Mouse (Mus musculus) bone marrow, adult 2 months (tissue): Measurements from ENCODE around the gene Acsbg2. TPM values are rescaled to one million over a fixed set of nuclear protein-coding genes. Genes with fewer than 3 reads are reported as not detected.

Experiments
- H3K27ac ChIP-seq: fragments of 200-500 bp; 2 replicates; pipeline ENCODE4 v1.5.1; 2012; ENCODE audit warnings: low read depth, mild to moderate bottlenecking, control low read depth, inconsistent platforms, low read length; ENCODE audit not compliant: control insufficient read depth, poor library complexity, insufficient read depth
- H3K4me1 ChIP-seq: fragments of 200-500 bp; 2 replicates; pipeline ENCODE4 v1.6.1; 2011; ENCODE audit warnings: low read length; ENCODE audit not compliant: control insufficient read depth, insufficient read depth
- H3K4me3 ChIP-seq: fragments of 200-500 bp; replicated peaks from 2 replicates; pipeline ENCODE3; 2011; ENCODE audit warnings: mild to moderate bottlenecking, low read depth, low read length, control low read depth; ENCODE audit not compliant: control insufficient read depth
- CTCF ChIP-seq: fragments of 200-500 bp; IDR thresholded peaks from 2 replicates; pipeline ENCODE4 v1.5.1; 2011; ENCODE audit warnings: low read length, control low read depth; ENCODE audit not compliant: control insufficient read depth, insufficient read depth
- POLR2A ChIP-seq: fragments of 200-500 bp; IDR thresholded peaks from 2 replicates; pipeline ENCODE4 v1.6.1; 2011; ENCODE audit warnings: low read depth, mild to moderate bottlenecking, control low read depth, low read length, borderline replicate concordance; ENCODE audit not compliant: control insufficient read depth
- WGBS: fragments of 180-500 bp; shearing (Covaris S2); methylation state at CpG from one replicate; pipeline ENCODE4 v1.1.7; 2018; 5-methylcytosine and 5-hydroxymethylcytosine counted together
- polyA plus RNA-seq: library from polyadenylated mRNA; stranded (reverse); fragments of >200 nt; gene quantifications from 2 replicates; pipeline ENCODE4 v1.2.4, GENCODE M21; 2011; ENCODE audit warnings: low replicate concordance; ENCODE audit not compliant: missing spikeins, insufficient read depth, insufficient read length

Gene Acsbg2
- polyA plus RNA-seq, 1 experiment, result not detected

DNA sequence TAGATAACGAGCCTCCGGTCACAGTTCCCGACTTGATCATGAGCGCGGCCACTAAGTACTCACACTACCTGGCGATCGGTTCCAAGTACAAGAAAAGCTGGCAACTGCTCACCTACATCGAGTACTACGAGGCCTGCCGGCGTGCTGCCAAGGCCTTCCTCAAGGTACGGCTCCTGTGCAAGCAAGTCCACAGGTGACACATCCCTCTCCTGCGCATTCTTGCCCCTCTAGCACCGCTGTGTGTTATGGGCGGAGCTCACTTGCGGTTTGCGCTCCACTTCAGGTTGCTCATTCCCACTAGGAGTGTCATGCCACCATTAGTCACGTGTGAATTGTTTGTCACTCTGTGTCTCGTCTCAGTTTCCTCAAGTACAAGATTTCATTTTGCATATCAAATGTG is 3.2 kb upstream of the Acsbg2 start:
- H3K4me3 ChIP-seq, result no peak overlapping the region
- no peak overlapping the region for H3K27ac ChIP-seq
- TF ChIP-seq POLR2A (no peak), CTCF (no peak)
- WGBS, result 89% methylated on average over 19 of the region's 19 CpGs
- peaks cover 5% of the 10 kb centered on the region; the same call in 1 of the 2 replicates for H3K4me1 ChIP-seq

DNA sequence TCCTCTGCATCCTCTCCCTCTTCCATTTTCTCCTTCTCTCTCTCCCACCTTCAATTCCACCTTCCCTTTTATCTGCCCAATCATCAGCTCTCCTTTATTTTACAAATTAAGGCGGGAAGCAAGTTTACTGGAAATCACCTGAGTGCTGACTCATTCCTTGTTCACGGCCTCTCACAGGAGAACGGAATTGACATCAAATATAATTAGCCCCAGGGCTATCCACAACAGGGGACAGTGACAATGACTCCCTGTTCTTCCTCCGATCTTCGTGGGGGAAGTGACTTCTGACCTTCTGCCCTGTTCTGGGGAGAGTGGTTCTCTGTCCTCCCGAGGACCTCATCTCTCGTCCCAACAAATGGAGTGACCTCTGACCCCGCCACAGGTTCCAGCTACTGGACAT is 2.7 kb upstream of the Acsbg2 start:
- Histone ChIP-seq H3K27ac (no peak overlapping the region), H3K4me1 (peaks cover 5% of the 10 kb centered on the region; the same call in 1 of the 2 replicates), H3K4me3 (no peak overlapping the region)
- TF ChIP-seq CTCF, result no peak
- TF ChIP-seq POLR2A, result no peak
- 71% methylated on average over 8 of the region's 8 CpGs for WGBS

DNA sequence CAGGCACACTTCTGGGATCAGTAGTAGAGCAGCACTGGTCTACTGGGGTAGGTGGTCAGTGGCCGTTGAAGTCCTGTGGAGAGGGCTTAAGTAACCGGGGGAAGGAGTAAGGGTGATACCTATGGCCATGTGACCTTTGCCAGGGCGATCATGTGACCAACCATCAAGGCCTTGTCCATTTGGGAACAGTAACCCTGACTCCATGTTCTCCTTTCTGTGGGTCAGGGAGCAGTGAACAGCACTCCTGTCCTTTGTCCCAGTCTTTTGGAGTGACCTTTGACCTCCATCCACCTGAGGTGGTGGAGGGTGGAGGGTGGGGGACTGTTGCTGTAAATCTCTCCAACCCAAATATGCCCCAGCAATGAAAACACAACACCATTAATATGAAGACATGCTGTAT is 2.2 kb upstream of the Acsbg2 start:
- 76% methylated on average over 3 of the region's 3 CpGs for WGBS
- TF ChIP-seq CTCF (no peak), POLR2A (no peak)
- Histone ChIP-seq H3K27ac (no peak overlapping the region), H3K4me3 (no peak overlapping the region), H3K4me1 (peaks cover 5% of the 10 kb centered on the region; the same call in 1 of the 2 replicates)

DNA sequence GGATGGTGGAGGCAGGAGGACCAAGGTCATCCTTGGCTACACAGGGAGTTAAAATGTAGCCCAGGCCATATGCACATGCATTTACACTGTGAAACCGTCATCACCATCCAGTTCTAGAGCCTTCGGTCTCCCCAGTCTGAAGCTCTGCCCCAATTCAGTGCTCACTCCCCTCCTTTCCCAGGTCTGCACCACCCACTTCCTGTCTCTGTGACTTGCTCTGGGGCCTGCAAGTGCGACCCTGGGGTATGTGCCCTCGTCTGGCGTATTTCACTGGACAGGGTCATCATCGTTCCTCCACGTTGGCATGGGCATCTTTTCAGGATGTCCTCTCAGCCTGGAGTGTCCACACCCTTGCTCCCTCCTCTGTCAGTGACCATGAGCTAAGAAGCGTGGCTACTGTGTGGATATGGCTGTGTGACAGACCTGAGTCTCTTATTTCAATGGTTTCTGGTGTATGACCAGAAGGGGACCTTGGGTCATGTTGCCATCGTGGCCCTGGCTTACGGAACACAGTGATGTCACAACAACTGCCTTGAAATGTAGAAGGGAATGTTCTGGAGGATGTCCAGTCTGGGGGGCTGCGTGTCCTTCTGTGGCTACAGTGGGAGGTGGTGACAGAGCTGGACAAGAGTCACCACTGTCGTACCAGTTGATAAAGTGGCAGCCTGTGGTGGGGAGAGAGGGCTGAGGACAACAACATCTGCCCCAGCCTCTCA is 847 bp upstream of the Acsbg2 start, which contains the start of gene 1700061G19Rik:
Gene 1700061G19Rik, plus strand, starts transcription at position 542 of the 716 bp plus-strand sequence.
- H3K27ac ChIP-seq, result no peak within 1 kb of the TSS
- 62% methylated on average over 12 of the region's 12 CpGs for WGBS
- TF ChIP-seq POLR2A (no peak), CTCF (no peak)
- H3K4me3 ChIP-seq, result no peak within 1 kb of the TSS
- peaks cover 5% of the 10 kb centered on the region; the same call in 1 of the 2 replicates for H3K4me1 ChIP-seq

DNA sequence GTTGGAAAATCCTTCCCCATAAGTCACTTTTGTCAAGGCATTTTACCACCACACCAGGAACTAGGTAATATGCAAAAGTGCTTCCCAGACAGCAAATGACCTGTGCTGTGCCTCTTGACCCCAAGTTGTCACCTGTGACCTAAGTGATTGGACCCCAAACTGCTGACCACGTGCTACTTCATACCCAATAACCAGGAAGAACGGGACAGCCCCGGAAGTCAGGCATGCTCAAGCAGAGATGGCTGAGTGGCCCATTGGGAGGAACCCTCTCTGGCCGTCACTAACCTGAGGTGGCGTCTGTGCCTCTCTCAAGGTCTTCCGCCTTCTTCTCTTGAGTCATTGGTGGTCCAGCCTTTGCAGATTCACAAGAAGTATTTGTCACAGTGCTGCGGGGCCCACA is 1.7 kb downstream of the Acsbg2 start:
- TF ChIP-seq CTCF, result no peak
- no peak for TF ChIP-seq POLR2A
- H3K4me3 ChIP-seq, result no peak overlapping the region
- no peak overlapping the region for H3K27ac ChIP-seq
- WGBS, result 65% methylated on average over 7 of the region's 7 CpGs
- peaks cover 5% of the 10 kb centered on the region; the same call in 1 of the 2 replicates for H3K4me1 ChIP-seq

DNA sequence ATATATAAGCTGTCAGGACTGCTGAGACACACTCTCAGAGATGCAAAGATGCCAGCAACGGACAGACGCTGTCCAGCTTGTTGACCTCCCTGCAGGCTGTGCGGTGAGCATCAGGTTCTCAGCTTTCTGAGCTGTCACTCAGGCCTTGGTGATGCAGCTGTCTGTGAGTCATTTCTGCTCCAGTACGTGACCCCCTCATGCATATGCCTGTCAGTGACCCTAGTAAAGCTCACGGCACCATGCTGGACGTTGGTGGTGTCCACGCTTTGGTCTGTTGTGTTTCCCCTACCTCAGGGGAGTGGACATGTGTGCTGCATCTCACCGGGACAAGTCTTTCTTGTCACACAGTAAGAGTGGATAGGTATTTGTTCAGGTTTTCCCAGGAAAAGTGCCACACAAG is 2.5 kb downstream of the Acsbg2 start:
- TF ChIP-seq CTCF, result no peak
- WGBS, result 86% methylated on average over 8 of the region's 8 CpGs
- no peak overlapping the region for H3K27ac ChIP-seq

DNA sequence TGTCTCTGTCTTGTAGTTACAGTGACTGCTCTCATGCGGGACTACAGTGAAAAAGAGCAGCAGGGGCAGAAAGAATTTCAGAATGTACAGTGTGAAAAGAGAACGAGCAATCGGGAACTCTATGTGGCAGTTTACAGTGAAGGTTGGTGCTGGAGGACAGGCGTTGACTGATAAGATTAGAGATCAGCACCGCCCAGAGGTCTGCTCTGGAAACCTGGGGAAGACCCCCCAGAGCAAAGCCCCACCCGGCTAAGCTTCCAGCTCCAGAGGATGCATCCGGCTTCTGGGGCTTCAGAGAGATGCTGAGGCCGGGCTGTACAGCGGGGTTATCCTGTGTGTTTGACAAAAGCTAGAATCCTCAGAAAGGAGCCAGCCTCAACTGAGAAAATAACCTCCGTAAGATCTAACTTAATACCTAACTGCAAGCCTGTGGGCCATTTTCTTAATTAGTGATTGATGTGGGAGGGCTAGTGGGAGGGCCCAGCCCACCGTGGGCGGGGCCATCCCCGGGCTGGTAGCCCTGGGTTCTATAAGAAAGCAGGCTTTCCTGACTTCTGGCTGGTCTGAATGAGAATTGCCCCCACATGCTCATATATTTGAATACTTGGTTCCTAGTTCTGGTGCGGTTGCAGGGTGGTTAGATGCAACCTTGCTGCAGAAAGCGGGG is 3.8 kb downstream of the Acsbg2 start:
- TF ChIP-seq POLR2A, result no peak
- TF ChIP-seq CTCF, result no peak
- no peak overlapping the region for H3K4me3 ChIP-seq
- H3K27ac ChIP-seq, result no peak overlapping the region
- peaks cover 5% of the 10 kb centered on the region; the same call in 1 of the 2 replicates for H3K4me1 ChIP-seq
- WGBS, result 73% methylated on average over 15 of the region's 15 CpGs

More for the DNA sequence above, 2.5 kb downstream of the Acsbg2 start:
- H3K4me3 ChIP-seq, result no peak overlapping the region
- H3K4me1 ChIP-seq, result peaks cover 5% of the 10 kb centered on the region; the same call in 1 of the 2 replicates

DNA sequence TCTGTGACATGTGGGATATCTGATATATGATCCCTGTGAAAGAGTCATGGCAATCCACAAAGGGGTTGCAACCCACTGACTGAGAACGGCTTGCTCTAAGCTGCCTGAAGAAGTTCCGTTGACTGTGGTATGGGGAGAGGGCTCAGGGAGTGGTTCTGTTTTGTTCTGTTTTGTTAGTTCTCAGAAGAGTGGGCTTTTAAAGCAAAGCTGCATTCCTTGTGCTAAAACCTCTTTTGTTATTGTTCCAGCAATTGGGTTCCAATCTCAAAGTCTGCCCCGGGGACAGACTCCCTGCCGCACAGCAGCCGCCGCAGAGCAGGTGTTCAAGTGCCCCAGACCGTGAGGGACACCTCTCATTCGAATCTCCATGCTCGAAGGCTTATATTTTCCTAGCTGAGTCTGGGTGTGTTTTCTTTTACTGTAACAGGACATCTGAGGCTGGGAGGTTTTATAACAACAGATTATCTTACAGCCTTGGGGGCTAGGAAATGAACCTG is 4.7 kb downstream of the Acsbg2 start:
- Histone ChIP-seq H3K27ac (no peak overlapping the region), H3K4me1 (no peaks in the 10 kb centered on the region), H3K4me3 (no peak overlapping the region)
- TF ChIP-seq POLR2A (no peak), CTCF (no peak)
- WGBS, result 88% methylated on average over 9 of the region's 9 CpGs
